8 mouse cellular contexts compared by ENCODE assay signal in genomic region chr4:133512972-133513371, GRCm38 (mm10). TPM values are rescaled to one million over a fixed set of nuclear protein-coding genes. Genes with fewer than 3 reads are reported as not detected.
A peak's percentile ranks its signal among the peaks of the same experiment; 100 is the strongest.
DNase-seq lines count a peak whose midpoint lies in the region; ATAC-seq and TF ChIP-seq lines count a peak whose summit lies in the region.

No protein-coding gene starts in this region.

- H3K27me3 ChIP-seq in Patski = no peaks in the 10 kb centered on the region
- H3K27me3 ChIP-seq in intestine, embryonic 16.5 days (replicated peaks; ENCODE audit: control insufficient read depth, insufficient read depth, low read length) = 0 out of 2 replicates have a peak, but pooled peaks cover 2% of the 10 kb centered on the region
- no peaks in the 10 kb centered on the region for H3K27me3 ChIP-seq in myocyte (ENCODE audit: control insufficient read depth, insufficient read depth, insufficient read length)
- H3K27me3 ChIP-seq in stomach, embryonic 15.5 days (replicated peaks) = no peaks in the 10 kb centered on the region

- no peak overlapping the region for H3K4me3 ChIP-seq in intestine, embryonic 16.5 days (ENCODE audit: low read length)
- H3K4me3 ChIP-seq in myocyte = no peak overlapping the region
- no peak overlapping the region for H3K4me3 ChIP-seq in stomach, embryonic 15.5 days (replicated peaks)

- no peaks in the 10 kb centered on the region for H3K9me3 ChIP-seq in intestine, embryonic 16.5 days (ENCODE audit: control insufficient read depth, low read length)
- H3K9me3 ChIP-seq in stomach, embryonic 15.5 days = no peaks in the 10 kb centered on the region

- CTCF ChIA-PET in Patski (lab: Charles Lee) = interaction anchor here (1.1 to 2.3 kb wide), 3 partner anchors 8 to 65 kb away, joined by 3 to 7 read pairs (median 3); no protein-coding TSS in a partner anchor

- POLR2A ChIA-PET in Patski (lab: Charles Lee) = interaction anchor here (1.1 kb wide), 1 partner anchor 24 kb away, joined by 6 read pairs; no protein-coding TSS in a partner anchor

- intact Hi-C loops in left cerebral cortex, postnatal 4 days (cut with DNase I) = no loop called here

- H3K27ac ChIP-seq in intestine, embryonic 16.5 days (ENCODE audit: low read length) = no peak overlapping the region
- no peak overlapping the region for H3K27ac ChIP-seq in stomach, embryonic 15.5 days

- no peak overlapping the region for H3K4me2 ChIP-seq in intestine, embryonic 16.5 days (ENCODE audit: low read depth, low read length)
- H3K4me2 ChIP-seq in myocyte (ENCODE audit: low read depth) = peak overlapping the region; percentile 51
- no peak overlapping the region for H3K4me2 ChIP-seq in stomach, embryonic 15.5 days

- ATAC-seq in Patski = no peak
- ATAC-seq in intestine, embryonic 16.5 days = peak; percentile 83
- ATAC-seq in stomach, embryonic 15.5 days (ENCODE audit: insufficient read depth, low FRiP score, low read depth) = peak; percentile 50

- TF ChIP-seq POLR2A in myocyte (IDR thresholded peaks at IDR 0.05; ENCODE audit: insufficient read length, low read depth) = no peak

- no peaks in the 10 kb centered on the region for H3K4me1 ChIP-seq in intestine, embryonic 16.5 days (ENCODE audit: control insufficient read depth, insufficient read depth, low read length)
- no peaks in the 10 kb centered on the region for H3K4me1 ChIP-seq in stomach, embryonic 15.5 days

- H3K36me3 ChIP-seq in intestine, embryonic 16.5 days (ENCODE audit: control insufficient read depth, insufficient read depth, low read length) = no peaks in the 10 kb centered on the region
- H3K36me3 ChIP-seq in myocyte (ENCODE audit: control insufficient read depth, insufficient read depth) = no peaks in the 10 kb centered on the region
- no peaks in the 10 kb centered on the region for H3K36me3 ChIP-seq in stomach, embryonic 15.5 days

- DNase-seq in 3T3-L1 (ENCODE audit: low read depth, low spot score) = peak; percentile 82
- DNase-seq in Patski (ENCODE audit: low read depth, low spot score) = no peak
- DNase-seq in cerebellum, adult 9-11 months = peak; percentile 83
- DNase-seq in frontal cortex, adult 2 months (ENCODE audit: extremely low spot score in 1 of 2, low spot score in 1 of 2) = peak; percentile 56 to 90
- peak; percentile 80 for DNase-seq in left cerebral cortex, postnatal 4 days

- H3K79me2 ChIP-seq in myocyte (ENCODE audit: control insufficient read depth, insufficient read depth) = no peaks in the 10 kb centered on the region

- no peak overlapping the region for H3K9ac ChIP-seq in intestine, embryonic 16.5 days (ENCODE audit: low read depth, low read length)
- no peak overlapping the region for H3K9ac ChIP-seq in stomach, embryonic 15.5 days

- WGBS in intestine, embryonic 16.5 days = 19% methylated on average over 8 of the region's 8 CpGs
- WGBS in stomach, embryonic 15.5 days = 10% methylated on average over 8 of the region's 8 CpGs

- H3ac ChIP-seq in myocyte (ENCODE audit: control insufficient read depth, insufficient read length) = no peak overlapping the region

- in situ Hi-C loops in Patski (cut with MboI; ENCODE audit: low pct_unique_long_range_greater_than_20kb) = no loop called here

- peak; percentile 68 for TF ChIP-seq CTCF in Patski (IDR thresholded peaks at IDR 0.05)

TF ChIP-seq in myocyte, 11 proteins besides CTCF, POLR2A, EP300 and RAD21:
- TF ChIP-seq REST (IDR thresholded peaks at IDR 0.05; ENCODE audit: insufficient read depth, insufficient read length) (no peak), USF1 (IDR thresholded peaks at IDR 0.05; ENCODE audit: low read depth) (no peak)

RNA-seq across cellular contexts. Expression of gene Kdf1, which starts 5.8 kb away (rescaled TPM):
- polyA plus RNA-seq in Patski (2021) = 0.04 TPM
- polyA plus RNA-seq in frontal cortex, adult 2 months (2012; rRNA removed) = 0.14 and 0.50 TPM in 2 replicates
- polyA plus RNA-seq in intestine, embryonic 16.5 days (2015; fragmentation: Nextera tagmentation; extraction: Ambion mirVana) = 55.3 and 59.9 TPM in 2 replicates
- total RNA-seq in left cerebral cortex, postnatal 4 days (2021) = under 1 TPM in 1 of 2 experiments, not detected in 1; 0.46 TPM
- polyA plus RNA-seq in myocyte (2012; fragmentation: generic; extraction: Trizol) = 0.01 TPM
- 31.5 and 38.6 TPM in 2 replicates for polyA plus RNA-seq in stomach, embryonic 15.5 days (2015; fragmentation: Nextera tagmentation; extraction: Ambion mirVana)

RNA-seq across cellular contexts. Expression of gene Trnp1, which starts 14.6 kb away (rescaled TPM):
- 0.23 TPM for polyA plus RNA-seq in Patski (2021)
- 134 and 162 TPM in 2 replicates for polyA plus RNA-seq in frontal cortex, adult 2 months (2012; rRNA removed)
- 0.70 and 0.81 TPM in 2 replicates for polyA plus RNA-seq in intestine, embryonic 16.5 days (2015; fragmentation: Nextera tagmentation; extraction: Ambion mirVana)
- total RNA-seq in left cerebral cortex, postnatal 4 days (2021) = 10 to 100 TPM; 49.4 to 54.1 TPM
- polyA plus RNA-seq in myocyte (2012; fragmentation: generic; extraction: Trizol) = 0.37 TPM
- 2.8 and 3.1 TPM in 2 replicates for polyA plus RNA-seq in stomach, embryonic 15.5 days (2015; fragmentation: Nextera tagmentation; extraction: Ambion mirVana)

RNA-seq across cellular contexts. Expression of gene Nudc, which starts 32.8 kb away (rescaled TPM):
- polyA plus RNA-seq in Patski (2021) (160 TPM), myocyte (2012; fragmentation: generic; extraction: Trizol) (130 TPM)
- polyA plus RNA-seq in frontal cortex, adult 2 months (2012; rRNA removed) = 210 and 219 TPM in 2 replicates
- 214 and 228 TPM in 2 replicates for polyA plus RNA-seq in intestine, embryonic 16.5 days (2015; fragmentation: Nextera tagmentation; extraction: Ambion mirVana)
- total RNA-seq in left cerebral cortex, postnatal 4 days (2021) = 100 to 1,000 TPM; 119 to 121 TPM
- polyA plus RNA-seq in stomach, embryonic 15.5 days (2015; fragmentation: Nextera tagmentation; extraction: Ambion mirVana) = 291 and 292 TPM in 2 replicates

RNA-seq across cellular contexts. Expression of gene Tent5b, which starts 33.0 kb away (rescaled TPM):
- 5.5 TPM for polyA plus RNA-seq in Patski (2021)
- polyA plus RNA-seq in frontal cortex, adult 2 months (2012; rRNA removed) = 0.08 TPM in 2 replicates
- polyA plus RNA-seq in intestine, embryonic 16.5 days (2015; fragmentation: Nextera tagmentation; extraction: Ambion mirVana) = 0.66 and 0.73 TPM in 2 replicates
- total RNA-seq in left cerebral cortex, postnatal 4 days (2021) = not detected
- polyA plus RNA-seq in myocyte (2012; fragmentation: generic; extraction: Trizol) = 3.3 TPM
- 2.4 and 4.1 TPM in 2 replicates for polyA plus RNA-seq in stomach, embryonic 15.5 days (2015; fragmentation: Nextera tagmentation; extraction: Ambion mirVana)

RNA-seq across cellular contexts. Expression of gene Nr0b2, which starts 40.2 kb away (rescaled TPM):
- polyA plus RNA-seq in Patski (2021) (not detected), myocyte (2012; fragmentation: generic; extraction: Trizol) (not detected)
- not detected in 2 replicates for polyA plus RNA-seq in frontal cortex, adult 2 months (2012; rRNA removed)
- 9.2 and 10.3 TPM in 2 replicates for polyA plus RNA-seq in intestine, embryonic 16.5 days (2015; fragmentation: Nextera tagmentation; extraction: Ambion mirVana)
- total RNA-seq in left cerebral cortex, postnatal 4 days (2021) = not detected
- 10.4 and 11.2 TPM in 2 replicates for polyA plus RNA-seq in stomach, embryonic 15.5 days (2015; fragmentation: Nextera tagmentation; extraction: Ambion mirVana)

Comparison
In these comparisons a context has a peak if more than half of its experiments do, and no peak if none do; other contexts are left out.
1. RNA of gene Kdf1, which starts 5.8 kb away (polyA plus RNA-seq): 55.3 to 59.9 TPM in intestine, embryonic 16.5 days and 31.5 to 38.6 TPM in stomach, embryonic 15.5 days; 0.14 to 0.50 TPM in frontal cortex, adult 2 months, 0.04 TPM in Patski (single experiment) and 0.01 TPM in myocyte (single experiment); every median in the first group is over 10 times any median in the second.
2. RNA of gene Trnp1, which starts 14.6 kb away (polyA plus RNA-seq): 134 to 162 TPM in frontal cortex, adult 2 months; 2.8 to 3.1 TPM in stomach, embryonic 15.5 days, 0.70 to 0.81 TPM in intestine, embryonic 16.5 days, 0.37 TPM in myocyte (single experiment) and 0.23 TPM in Patski (single experiment); every median in the first group is over 10 times any median in the second.